Mouse (Mus musculus): ENCODE data around the gene Mesp2.

Gene Mesp2

GRCm38 (mm10) chr7:79861794-79862193, 51.3 kb downstream of the Mesp2 start:
- no peak for DNase-seq (ENCODE audit: low spot score in 2 of 2)

All from right cerebral cortex, adult 2 months (tissue).